Mouse (Mus musculus): ENCODE measurements around the gene Gpr84. TPM values are rescaled to one million over a fixed set of nuclear protein-coding genes. Genes with fewer than 3 reads are reported as not detected.

Gene Gpr84
- polyA plus RNA-seq, 1 experiment from 2014 or later, result 0.31 TPM

DNA sequence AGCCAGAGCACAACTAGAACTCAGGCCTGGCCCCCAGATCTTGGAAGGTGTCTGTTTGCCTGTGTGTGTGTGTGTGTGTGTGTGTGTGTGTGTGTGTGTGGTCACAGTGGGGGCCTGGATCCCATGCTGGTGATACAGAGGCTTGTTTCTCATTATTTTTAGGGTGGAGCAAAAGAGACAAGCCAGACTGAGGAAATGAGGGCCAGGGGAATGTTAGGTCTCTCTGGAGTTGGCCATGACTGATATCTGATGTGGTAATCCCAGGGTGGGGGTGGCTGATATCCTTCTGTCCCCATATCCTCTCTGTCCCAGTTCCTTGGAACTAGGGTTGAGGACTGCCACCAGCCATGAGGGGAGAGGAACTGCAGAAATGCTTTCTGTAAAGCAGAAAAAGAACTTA lies 6.7 kb upstream of the Gpr84 start:
- ATAC-seq (ENCODE audit: insufficient number of reproducible peaks, low FRiP score, low TSS enrichment, low read depth), result no peak
- Histone ChIP-seq H3K36me3 (ENCODE audit: control insufficient read depth, insufficient read depth, low read length) (no peaks in the 10 kb centered on the region), H3K27me3 (ENCODE audit: control insufficient read depth, insufficient read depth, low read length) (no peaks in the 10 kb centered on the region), H3K4me2 (ENCODE audit: low read depth, severe bottlenecking) (no peak overlapping the region), H3K4me3 (ENCODE audit: low read depth, low read length) (no peak overlapping the region), H3K9me3 (ENCODE audit: control insufficient read depth, low read length) (no peaks in the 10 kb centered on the region), H3K4me1 (ENCODE audit: control insufficient read depth, insufficient read depth, low read length) (peaks cover 16% of the 10 kb centered on the region), H3K9ac (ENCODE audit: low read length) (no peak overlapping the region), H3K27ac (replicated peaks; ENCODE audit: low read depth, low read length) (no peak overlapping the region)
- DNase-seq (ENCODE audit: low spot score), result no peak

- Histone ChIP-seq H3K9me3 (ENCODE audit: control insufficient read depth, low read length) (no peaks in the 10 kb centered on the region), H3K36me3 (ENCODE audit: control insufficient read depth, insufficient read depth, low read length) (no peaks in the 10 kb centered on the region), H3K27ac (replicated peaks; ENCODE audit: low read depth, low read length) (no peak overlapping the region), H3K4me3 (ENCODE audit: low read depth, low read length) (no peak overlapping the region), H3K27me3 (ENCODE audit: control insufficient read depth, insufficient read depth, low read length) (no peaks in the 10 kb centered on the region), H3K4me1 (ENCODE audit: control insufficient read depth, insufficient read depth, low read length) (peaks cover 16% of the 10 kb centered on the region), H3K9ac (ENCODE audit: low read length) (no peak overlapping the region), H3K4me2 (ENCODE audit: low read depth, severe bottlenecking) (no peak overlapping the region)
- WGBS, result 91% methylated on average over 10 of the region's 10 CpGs
- DNase-seq (ENCODE audit: low spot score) (no peak), ATAC-seq (ENCODE audit: insufficient number of reproducible peaks, low FRiP score, low TSS enrichment, low read depth) (no peak)
Measured at GRCm38 (mm10) chr15:103315979-103316776, 5.8 kb upstream of the Gpr84 start.

DNA sequence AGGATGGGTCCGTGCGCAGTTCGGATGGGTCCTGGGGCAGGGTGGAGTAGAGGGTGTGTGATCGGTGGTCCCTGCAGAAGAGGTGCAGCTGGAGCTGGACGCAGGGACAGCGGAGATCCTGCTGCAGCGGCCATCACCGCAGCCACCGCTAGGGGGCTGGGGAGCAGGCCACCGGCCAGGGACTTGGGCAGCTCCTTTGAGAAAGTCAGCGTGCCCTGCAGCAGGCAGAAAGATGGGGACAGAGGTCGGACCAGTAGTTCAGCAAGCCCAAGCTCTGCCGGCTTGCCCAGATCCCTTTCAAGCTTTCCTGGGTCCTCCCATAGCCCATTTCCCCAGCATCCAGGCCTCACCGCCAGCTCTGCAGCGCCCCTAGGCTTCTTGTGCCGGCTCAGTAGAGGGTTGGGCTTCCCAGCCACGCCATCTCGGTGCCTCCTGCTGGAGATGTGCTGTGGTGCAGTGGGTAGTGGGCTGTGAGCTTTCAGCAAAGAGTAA lies 4.6 kb upstream of the Gpr84 start:
- ATAC-seq (ENCODE audit: insufficient number of reproducible peaks, low FRiP score, low TSS enrichment, low read depth) (peak; percentile 77), DNase-seq (ENCODE audit: low spot score) (peak; percentile 90)
- no peaks in the 10 kb centered on the region for H3K9me3 ChIP-seq (ENCODE audit: control insufficient read depth, low read length)
- H3K4me3 ChIP-seq (ENCODE audit: low read depth, low read length), result peak overlapping the region; percentile 22
- H3K9ac ChIP-seq (ENCODE audit: low read length), result no peak overlapping the region
- peak overlapping the region; percentile 48 for H3K4me2 ChIP-seq (ENCODE audit: low read depth, severe bottlenecking)
- no peaks in the 10 kb centered on the region for H3K27me3 ChIP-seq (ENCODE audit: control insufficient read depth, insufficient read depth, low read length)
- peaks cover 16% of the 10 kb centered on the region for H3K4me1 ChIP-seq (ENCODE audit: control insufficient read depth, insufficient read depth, low read length)
- WGBS, result 6% methylated on average over 18 of the region's 18 CpGs
- no peak overlapping the region for H3K27ac ChIP-seq (replicated peaks; ENCODE audit: low read depth, low read length)
- no peaks in the 10 kb centered on the region for H3K36me3 ChIP-seq (ENCODE audit: control insufficient read depth, insufficient read depth, low read length)

DNA sequence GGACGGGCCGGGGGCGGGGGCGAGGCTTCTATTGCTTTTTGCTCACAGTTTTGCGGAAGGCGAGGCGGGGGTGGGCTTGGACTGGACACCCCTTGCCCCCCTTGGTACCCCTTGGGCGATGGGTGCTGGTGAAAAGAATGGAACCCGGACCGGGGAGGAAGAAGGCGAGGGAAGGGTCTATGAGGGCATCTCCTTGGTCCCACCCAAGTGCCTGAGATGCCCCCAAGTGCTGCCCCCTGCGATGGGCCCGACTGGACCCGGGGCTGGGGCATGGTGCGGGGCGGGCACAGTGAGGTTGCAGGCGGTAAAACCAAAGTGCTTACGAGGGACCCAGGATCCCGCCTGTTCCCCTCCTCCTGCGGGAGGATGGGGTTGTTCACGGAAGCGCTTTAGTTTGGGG lies 3.8 kb upstream of the Gpr84 start:
- no peaks in the 10 kb centered on the region for H3K27me3 ChIP-seq (ENCODE audit: control insufficient read depth, insufficient read depth, low read length)
- ATAC-seq (ENCODE audit: insufficient number of reproducible peaks, low FRiP score, low TSS enrichment, low read depth), result 0 out of 2 replicates have a peak, but pooled peaks have one; percentile 8
- peak overlapping the region; percentile 48 for H3K4me2 ChIP-seq (ENCODE audit: low read depth, severe bottlenecking)
- H3K9ac ChIP-seq (ENCODE audit: low read length), result no peak overlapping the region
- no peaks in the 10 kb centered on the region for H3K9me3 ChIP-seq (ENCODE audit: control insufficient read depth, low read length)
- H3K27ac ChIP-seq (replicated peaks; ENCODE audit: low read depth, low read length), result no peak overlapping the region
- DNase-seq (ENCODE audit: low spot score), result no peak
- WGBS, result 37% methylated on average over 21 of the region's 22 CpGs
- H3K4me1 ChIP-seq (ENCODE audit: control insufficient read depth, insufficient read depth, low read length), result peaks cover 16% of the 10 kb centered on the region
- peak overlapping the region; percentile 22 for H3K4me3 ChIP-seq (ENCODE audit: low read depth, low read length)
- H3K36me3 ChIP-seq (ENCODE audit: control insufficient read depth, insufficient read depth, low read length), result no peaks in the 10 kb centered on the region

DNA sequence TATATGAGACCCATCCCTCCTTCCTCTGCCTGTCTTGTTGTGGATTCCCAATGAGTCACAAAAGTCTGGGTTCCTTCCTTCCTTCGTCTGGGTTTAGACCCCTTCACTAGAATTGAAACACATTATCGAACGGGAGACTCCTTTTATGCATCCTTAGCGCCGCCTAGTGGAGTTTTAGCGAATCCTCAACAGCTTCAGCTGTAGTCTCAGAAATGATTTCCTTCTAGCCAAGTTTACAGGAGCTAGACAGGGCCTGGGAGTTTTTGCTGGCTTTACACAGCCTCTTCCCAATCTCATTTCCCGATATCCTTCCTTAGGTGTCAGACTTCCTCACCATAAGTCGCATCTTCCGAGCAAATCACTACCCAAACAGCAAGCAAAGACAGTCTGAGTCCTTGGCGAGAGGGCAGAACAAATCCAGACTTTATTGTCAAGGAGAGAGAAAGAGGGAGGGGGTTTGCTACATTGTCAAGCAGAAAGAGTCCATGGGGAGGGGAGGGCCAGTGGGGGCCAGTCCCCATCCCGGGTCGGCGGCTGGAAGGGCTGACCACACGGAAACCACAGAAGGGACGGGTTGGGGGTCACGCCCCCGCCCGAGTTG lies 3.2 kb upstream of the Gpr84 start:
- Histone ChIP-seq H3K36me3 (ENCODE audit: control insufficient read depth, insufficient read depth, low read length) (no peaks in the 10 kb centered on the region), H3K9me3 (ENCODE audit: control insufficient read depth, low read length) (no peaks in the 10 kb centered on the region), H3K4me1 (ENCODE audit: control insufficient read depth, insufficient read depth, low read length) (peaks cover 18% of the 10 kb centered on the region), H3K27ac (replicated peaks; ENCODE audit: low read depth, low read length) (no peak overlapping the region), H3K9ac (ENCODE audit: low read length) (no peak overlapping the region), H3K27me3 (ENCODE audit: control insufficient read depth, insufficient read depth, low read length) (no peaks in the 10 kb centered on the region), H3K4me3 (ENCODE audit: low read depth, low read length) (no peak overlapping the region), H3K4me2 (ENCODE audit: low read depth, severe bottlenecking) (no peak overlapping the region)
- DNase-seq (ENCODE audit: low spot score), result peak; percentile 73
- no peak for ATAC-seq (ENCODE audit: insufficient number of reproducible peaks, low FRiP score, low TSS enrichment, low read depth)
- 16% methylated on average over 18 of the region's 18 CpGs for WGBS

DNA sequence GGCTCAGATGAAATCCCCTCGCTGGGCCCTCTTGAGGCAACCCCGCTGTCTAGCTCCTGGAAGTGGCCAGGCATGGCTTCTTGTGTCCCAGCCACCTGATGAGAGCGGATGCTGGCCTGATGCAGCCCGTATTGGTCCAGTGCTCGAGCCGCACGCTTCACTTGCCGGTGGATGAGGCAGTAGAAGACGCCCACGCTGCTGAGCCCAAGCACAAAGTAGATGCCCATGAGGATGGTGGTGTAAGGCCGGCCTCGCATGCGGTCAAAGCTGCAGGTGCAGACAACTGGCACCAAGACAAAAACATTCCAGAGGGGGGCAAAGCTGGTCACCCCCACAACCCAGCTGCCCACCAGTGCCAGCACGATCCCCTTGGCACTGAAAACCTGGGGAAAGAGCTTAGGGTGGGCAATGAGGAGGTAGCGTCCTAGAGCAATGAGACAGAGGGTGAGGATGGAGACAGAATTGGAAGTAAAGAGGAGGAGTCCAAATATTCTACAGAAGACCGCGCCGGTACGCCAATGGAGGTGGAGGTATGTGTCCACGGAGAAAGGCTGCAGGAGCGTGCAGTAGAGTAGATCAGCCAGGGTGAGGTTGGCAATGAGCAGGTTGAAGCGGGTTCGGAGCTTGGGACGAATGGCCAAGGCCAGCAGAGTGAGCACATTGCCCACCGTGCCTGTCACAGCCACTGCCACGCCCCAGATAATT lies 1.4 kb downstream of the Gpr84 start:
- no peak overlapping the region for H3K4me3 ChIP-seq (ENCODE audit: low read depth, low read length)
- peaks cover 29% of the 10 kb centered on the region for H3K4me1 ChIP-seq (ENCODE audit: control insufficient read depth, insufficient read depth, low read length)
- H3K9me3 ChIP-seq (ENCODE audit: control insufficient read depth, low read length), result no peaks in the 10 kb centered on the region
- peak overlapping the region; percentile 22 for H3K4me2 ChIP-seq (ENCODE audit: low read depth, severe bottlenecking)
- DNase-seq (ENCODE audit: low spot score) (peak; percentile 39), ATAC-seq (ENCODE audit: insufficient number of reproducible peaks, low FRiP score, low TSS enrichment, low read depth) (no peak)
- H3K36me3 ChIP-seq (ENCODE audit: control insufficient read depth, insufficient read depth, low read length), result no peaks in the 10 kb centered on the region
- 63% methylated on average over 26 of the region's 26 CpGs for WGBS
- H3K9ac ChIP-seq (ENCODE audit: low read length), result peak overlapping the region; percentile 22; the same call in 1 of the 2 replicates
- H3K27me3 ChIP-seq (ENCODE audit: control insufficient read depth, insufficient read depth, low read length), result no peaks in the 10 kb centered on the region
- H3K27ac ChIP-seq (replicated peaks; ENCODE audit: low read depth, low read length), result no peak overlapping the region

DNA sequence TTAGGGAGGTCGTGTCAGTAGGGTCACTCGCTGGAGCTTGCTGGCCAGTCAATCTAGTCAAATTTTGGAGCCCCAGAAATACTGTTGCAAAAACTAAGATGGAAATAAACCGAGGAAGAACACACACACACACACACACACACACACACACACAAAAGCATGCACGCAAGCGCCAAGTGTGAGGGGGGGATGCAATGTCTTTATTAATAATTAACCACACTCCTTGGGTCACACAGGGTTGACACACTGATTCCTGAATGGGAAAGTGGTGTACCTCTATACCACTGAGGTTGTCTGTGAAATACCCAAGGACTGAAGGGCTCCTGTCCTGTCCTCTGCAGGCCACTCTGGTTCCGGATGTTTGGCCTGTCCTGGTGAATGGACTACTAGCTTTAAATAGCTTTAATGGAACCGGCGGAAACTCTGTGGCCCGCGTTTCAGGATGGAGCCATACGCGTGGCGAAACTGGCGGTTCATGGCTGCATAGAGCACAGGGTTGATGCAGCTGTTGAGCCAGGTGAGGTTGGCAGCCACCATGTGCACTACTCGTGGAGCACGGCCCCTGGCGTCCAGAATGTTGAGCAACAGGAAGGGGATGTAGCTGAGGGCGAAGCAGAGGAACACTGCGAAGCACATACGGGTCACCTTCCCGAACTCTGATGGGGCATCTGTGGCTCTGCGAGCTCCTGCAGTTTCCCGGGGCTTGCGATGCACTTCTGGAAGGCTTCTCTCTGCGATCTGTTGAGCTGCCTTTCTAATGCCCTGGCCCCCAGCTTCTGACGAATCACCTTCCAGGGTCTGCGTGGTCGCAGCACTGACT lies 2.1 kb downstream of the Gpr84 start:
- Histone ChIP-seq H3K27ac (replicated peaks; ENCODE audit: low read depth, low read length) (no peak overlapping the region), H3K9me3 (ENCODE audit: control insufficient read depth, low read length) (no peaks in the 10 kb centered on the region), H3K36me3 (ENCODE audit: control insufficient read depth, insufficient read depth, low read length) (no peaks in the 10 kb centered on the region), H3K4me2 (ENCODE audit: low read depth, severe bottlenecking) (peak overlapping the region; percentile 22), H3K27me3 (ENCODE audit: control insufficient read depth, insufficient read depth, low read length) (no peaks in the 10 kb centered on the region), H3K4me1 (ENCODE audit: control insufficient read depth, insufficient read depth, low read length) (peaks cover 32% of the 10 kb centered on the region), H3K9ac (ENCODE audit: low read length) (peak overlapping the region; percentile 22; the same call in 1 of the 2 replicates), H3K4me3 (ENCODE audit: low read depth, low read length) (no peak overlapping the region)
- DNase-seq (ENCODE audit: low spot score), result peak; percentile 66
- 42% methylated on average over 28 of the region's 28 CpGs for WGBS
- no peak for ATAC-seq (ENCODE audit: insufficient number of reproducible peaks, low FRiP score, low TSS enrichment, low read depth)

DNA sequence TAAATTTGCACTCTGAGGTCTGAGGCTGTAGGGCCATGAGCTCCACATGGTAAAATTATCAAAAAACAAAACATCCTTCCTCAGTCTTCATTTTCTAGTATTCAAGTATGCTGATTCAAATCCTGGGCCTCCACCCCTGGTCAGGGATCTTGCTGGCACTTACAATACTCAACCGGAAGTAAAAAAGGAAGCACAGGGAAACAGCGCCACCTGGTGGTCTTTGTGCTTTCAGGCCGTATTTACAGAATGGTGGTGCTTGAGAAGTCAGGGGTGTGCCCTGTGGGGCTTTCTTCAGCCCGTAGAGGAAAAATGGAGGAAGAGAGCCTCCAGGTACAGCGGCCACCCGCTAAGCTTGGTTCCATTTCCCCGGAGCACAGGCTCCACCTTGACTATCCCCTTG lies 3.3 kb downstream of the Gpr84 start:
- Histone ChIP-seq H3K36me3 (ENCODE audit: control insufficient read depth, insufficient read depth, low read length) (no peaks in the 10 kb centered on the region), H3K27me3 (ENCODE audit: control insufficient read depth, insufficient read depth, low read length) (no peaks in the 10 kb centered on the region), H3K4me1 (ENCODE audit: control insufficient read depth, insufficient read depth, low read length) (peaks cover 42% of the 10 kb centered on the region), H3K27ac (replicated peaks; ENCODE audit: low read depth, low read length) (0 out of 2 replicates have a peak overlapping the region, but pooled peaks have one; percentile 26), H3K9me3 (ENCODE audit: control insufficient read depth, low read length) (no peaks in the 10 kb centered on the region), H3K4me3 (ENCODE audit: low read depth, low read length) (no peak overlapping the region), H3K4me2 (ENCODE audit: low read depth, severe bottlenecking) (no peak overlapping the region), H3K9ac (ENCODE audit: low read length) (no peak overlapping the region)
- ATAC-seq (ENCODE audit: insufficient number of reproducible peaks, low FRiP score, low TSS enrichment, low read depth) (no peak), DNase-seq (ENCODE audit: low spot score) (peak; percentile 99)
- 4% methylated on average over 7 of the region's 7 CpGs for WGBS

Measured in limb, embryonic 11.5 days (tissue).